Mouse (Mus musculus) ES-E14 (cell line): ENCODE measurements around the gene Tmem236. TPM values are rescaled to one million over a fixed set of nuclear protein-coding genes. Genes with fewer than 3 reads are reported as not detected.
"Not testable (repeated sequence)": the region's sequence is repeated elsewhere in the genome, so short reads cannot be mapped to it uniquely, and the experiment has no call there.

Experiments used
- DNase-seq: peaks from one replicate; pipeline ENCODE4 v3.0.0-alpha.2; 2013; ENCODE audit warnings: low read depth, low spot score
- H3K27ac ChIP-seq: 2 replicates; pipeline ENCODE4 v1.5.1; 2012; ENCODE audit warnings: low read depth, mild to moderate bottlenecking, low read length, moderate library complexity, mixed read lengths; ENCODE audit not compliant: poor library complexity, insufficient read depth, severe bottlenecking
- H3K36me3 ChIP-seq: 2 replicates; pipeline ENCODE4 v1.6.1; 2012; ENCODE audit warnings: mild to moderate bottlenecking, low read length, moderate library complexity, mixed read lengths; ENCODE audit not compliant: control insufficient read depth, poor library complexity, insufficient read depth, severe bottlenecking
- H3K4me1 ChIP-seq, 2 experiments: fragments of 150-350 bp in 1 of 2; sonication (generic) in 1 of 2; 2 replicates each; pipeline ENCODE4 v1.6.1; 2012; ENCODE audit warnings: low read length in 2 of 2, mild to moderate bottlenecking in 1 of 2, mixed read lengths in 1 of 2; ENCODE audit not compliant: control insufficient read depth in 2 of 2, insufficient read depth in 2 of 2, poor library complexity in 1 of 2
- H3K4me3 ChIP-seq, 2 experiments: fragments of 150-350 bp in 1 of 2; sonication (generic) in 1 of 2; 2 replicates each; pipeline ENCODE4 v1.5.1; 2012; ENCODE audit warnings: low read length in 2 of 2, low read depth in 1 of 2, mild to moderate bottlenecking in 1 of 2, mixed read lengths in 1 of 2; ENCODE audit not compliant: insufficient read depth in 1 of 2, poor library complexity in 1 of 2, severe bottlenecking in 1 of 2
- H3K9ac ChIP-seq: 2 replicates; pipeline ENCODE4 v1.6.1; 2012; ENCODE audit warnings: low read depth, mild to moderate bottlenecking, low read length, mixed read lengths; ENCODE audit not compliant: poor library complexity, insufficient read depth, severe bottlenecking
- H3K9me3 ChIP-seq: fragments of 150-350 bp; sonication (generic); 2 replicates; pipeline ENCODE4 v1.6.1; 2012; ENCODE audit warnings: low read depth, mild to moderate bottlenecking, low read length; ENCODE audit not compliant: control insufficient read depth, insufficient read depth
- CHD2 ChIP-seq: IDR thresholded peaks from 2 replicates; pipeline ENCODE4 v1.6.1; 2014; ENCODE audit warnings: mild to moderate bottlenecking, low read depth, low read length, inconsistent platforms
- HCFC1 ChIP-seq: IDR thresholded peaks from 2 replicates; pipeline ENCODE4 v1.6.1; 2012; ENCODE audit warnings: low read length, inconsistent platforms, borderline replicate concordance; ENCODE audit not compliant: insufficient read depth
- MAFK ChIP-seq: IDR thresholded peaks from 2 replicates; pipeline ENCODE4 v1.6.1; 2014; ENCODE audit warnings: mild to moderate bottlenecking, low read depth, low read length, inconsistent platforms; ENCODE audit not compliant: insufficient read depth
- ZC3H11A ChIP-seq: IDR thresholded peaks from 2 replicates; pipeline ENCODE4 v1.6.1; 2012; ENCODE audit warnings: low read depth, mild to moderate bottlenecking, inconsistent platforms, low read length, borderline replicate concordance
- ZNF384 ChIP-seq: IDR thresholded peaks from 2 replicates; pipeline ENCODE4 v1.6.1; 2012; ENCODE audit warnings: low read depth, low read length, inconsistent platforms
- in situ Hi-C, 2 experiments: fragments of 600-800 bp; cut with MboI; formaldehyde crosslinking; loops; one replicate each; pipeline ENCODE4 v1.15.1; 2025; ENCODE audit warnings: low sequenced_read_pairs in 2 of 2, inconsistent platforms in 1 of 2; ENCODE audit not compliant: unreplicated experiment in 2 of 2
- total RNA-seq: library from RNA; depleted of rRNA; stranded (reverse); fragments of 300-350 nt; gene quantifications from 2 replicates; pipeline ENCODE4 v1.2.3, GENCODE M21; 2012

Gene Tmem236
- total RNA-seq, 1 experiment = not detected

- Histone ChIP-seq H3K4me3 (no peak overlapping the region), H3K27ac (no peak overlapping the region), H3K9me3 (no peaks in the 10 kb centered on the region), H3K4me1 (no peaks in the 10 kb centered on the region), H3K9ac (no peak overlapping the region), H3K36me3 (no peaks in the 10 kb centered on the region)
- in situ Hi-C loops = no loop called here
- no peak for DNase-seq
- no peak for TF ChIP-seq CHD2
- no peak for TF ChIP-seq MAFK
- no peak for TF ChIP-seq ZC3H11A
- no peak for TF ChIP-seq HCFC1
- no peak for TF ChIP-seq ZNF384
Measured at GRCm38 (mm10) chr2:14199621-14200020, 25.3 kb downstream of the Tmem236 start.

- in situ Hi-C loops, H3K4me3 ChIP-seq, H3K9ac ChIP-seq, H3K9me3 ChIP-seq, H3K4me1 ChIP-seq, H3K36me3 ChIP-seq, H3K27ac ChIP-seq, DNase-seq: not testable (repeated sequence)
Measured at GRCm38 (mm10) chr2:14200879-14201445, 26.6 kb downstream of the Tmem236 start.

- TF ChIP-seq HCFC1 = no peak
- no peak for TF ChIP-seq MAFK
- TF ChIP-seq ZNF384 = no peak
- no peak for TF ChIP-seq ZC3H11A
- no peak for TF ChIP-seq CHD2
- no peaks in the 10 kb centered on the region for H3K36me3 ChIP-seq
- H3K4me3 ChIP-seq = no peak overlapping the region
- no peak overlapping the region for H3K9ac ChIP-seq
- no peak overlapping the region for H3K27ac ChIP-seq
- no peaks in the 10 kb centered on the region for H3K4me1 ChIP-seq
- no peak for DNase-seq
- in situ Hi-C loops = no loop called here
- H3K9me3 ChIP-seq = no peaks in the 10 kb centered on the region
Measured at GRCm38 (mm10) chr2:14204308-14204707, 30.0 kb downstream of the Tmem236 start.

- Histone ChIP-seq H3K9ac (no peak overlapping the region), H3K4me1 (no peaks in the 10 kb centered on the region), H3K36me3 (no peaks in the 10 kb centered on the region), H3K4me3 (no peak overlapping the region), H3K9me3 (no peaks in the 10 kb centered on the region), H3K27ac (no peak overlapping the region)
- TF ChIP-seq HCFC1 = no peak
- no peak for TF ChIP-seq ZNF384
- TF ChIP-seq ZC3H11A = no peak
- no peak for TF ChIP-seq CHD2
- no peak for TF ChIP-seq MAFK
- in situ Hi-C loops = no loop called here
- DNase-seq = no peak
Measured at GRCm38 (mm10) chr2:14206798-14207197, 32.5 kb downstream of the Tmem236 start.

- no peak overlapping the region for H3K9ac ChIP-seq
- no peak overlapping the region for H3K4me3 ChIP-seq
- no peak for TF ChIP-seq HCFC1
- no peak for TF ChIP-seq MAFK
- TF ChIP-seq ZNF384 = no peak
- TF ChIP-seq CHD2 = no peak
- TF ChIP-seq ZC3H11A = no peak
- DNase-seq = no peak
- no peaks in the 10 kb centered on the region for H3K4me1 ChIP-seq
- no peaks in the 10 kb centered on the region for H3K36me3 ChIP-seq
- in situ Hi-C loops = no loop called here
- H3K9me3 ChIP-seq = no peaks in the 10 kb centered on the region
- no peak overlapping the region for H3K27ac ChIP-seq
Measured at GRCm38 (mm10) chr2:14210731-14211130, 36.4 kb downstream of the Tmem236 start.
